Mouse (Mus musculus): Measurements from ENCODE around the gene Chtop. TPM values are rescaled to one million over a fixed set of nuclear protein-coding genes. Genes with fewer than 3 reads are reported as not detected.

Gene Chtop
- total and polyA plus RNA-seq, 2 experiments from 2014 or later, result 85.1 to 117 TPM

- WGBS, result 23% methylated on average over 11 of the region's 12 CpGs
- H3K4me3 ChIP-seq (ENCODE audit: low read depth, low read length), result peak overlapping the region; percentile 15; the same call in 1 of the 2 replicates
- H3K4me1 ChIP-seq (ENCODE audit: control insufficient read depth, insufficient read depth), result peaks cover 7% of the 10 kb centered on the region
- H3K27ac ChIP-seq (ENCODE audit: low read depth), result peak overlapping the region; percentile 16; the same call in 1 of the 2 replicates
- DNase-seq (ENCODE audit: low spot score), result no peak
- no peaks in the 10 kb centered on the region for H3K27me3 ChIP-seq (ENCODE audit: control insufficient read depth, insufficient read depth, low read length)
- ATAC-seq (ENCODE audit: insufficient read depth, low read depth), result no peak
- H3K9me3 ChIP-seq (replicated peaks; ENCODE audit: control insufficient read depth, low read length), result no peaks in the 10 kb centered on the region
- no peak overlapping the region for H3K9ac ChIP-seq (replicated peaks; ENCODE audit: low read depth, low read length)
- H3K4me2 ChIP-seq (ENCODE audit: low read depth, low read length), result peak overlapping the region; percentile 40
- 0 out of 2 replicates have a peak, but pooled peaks cover 10% of the 10 kb centered on the region for H3K36me3 ChIP-seq (replicated peaks; ENCODE audit: control insufficient read depth, insufficient read depth, low read length)
- TF ChIP-seq EP300 (IDR thresholded peaks at IDR 0.05; ENCODE audit: low read depth), result no peak
- TF ChIP-seq CTCF (IDR thresholded peaks at IDR 0.05; ENCODE audit: low read depth), result no peak
Observed at GRCm38 (mm10) chr3:90450874-90451273, 58.4 kb downstream of the Chtop start.

Other genes with a start within 250 kb of the Chtop start
- 18.4 and 32.6 TPM in 2 replicates for gene Dennd4b, start 244.3 kb downstream of the Chtop start, total RNA-seq (2014; rRNA removed; ENCODE audit: low replicate concordance)
- 3.4 and 4.6 TPM in 2 replicates for gene Dennd4b, start 244.3 kb downstream of the Chtop start, polyA plus RNA-seq (2015; fragmentation: Nextera tagmentation; extraction: Ambion mirVana)
- 14.1 and 25.3 TPM in 2 replicates for gene Gatad2b, start 216.3 kb downstream of the Chtop start, total RNA-seq (2014; rRNA removed; ENCODE audit: low replicate concordance)
- 5.8 and 6.4 TPM in 2 replicates for gene Gatad2b, start 216.3 kb downstream of the Chtop start, polyA plus RNA-seq (2015; fragmentation: Nextera tagmentation; extraction: Ambion mirVana)
- 3.3 and 6.2 TPM in 2 replicates for gene Slc27a3, start 119.6 kb downstream of the Chtop start, total RNA-seq (2014; rRNA removed; ENCODE audit: low replicate concordance)
- gene Slc27a3, start 119.6 kb downstream of the Chtop start, polyA plus RNA-seq (2015; fragmentation: Nextera tagmentation; extraction: Ambion mirVana), result 2.3 and 2.4 TPM in 2 replicates
- gene Ints3, start 75.9 kb downstream of the Chtop start, total RNA-seq (2014; rRNA removed; ENCODE audit: low replicate concordance), result 26.1 and 26.6 TPM in 2 replicates
- gene Ints3, start 75.9 kb downstream of the Chtop start, polyA plus RNA-seq (2015; fragmentation: Nextera tagmentation; extraction: Ambion mirVana), result 7.8 and 8.3 TPM in 2 replicates
- 26.4 and 30.9 TPM in 2 replicates for gene Npr1, start 43.6 kb downstream of the Chtop start, total RNA-seq (2014; rRNA removed; ENCODE audit: low replicate concordance)
- 10.2 and 11.2 TPM in 2 replicates for gene Npr1, start 43.6 kb downstream of the Chtop start, polyA plus RNA-seq (2015; fragmentation: Nextera tagmentation; extraction: Ambion mirVana)
- 46.8 and 53.5 TPM in 2 replicates for gene Ilf2, start 33.4 kb downstream of the Chtop start, total RNA-seq (2014; rRNA removed; ENCODE audit: low replicate concordance)
- 60.2 and 60.8 TPM in 2 replicates for gene Ilf2, start 33.4 kb downstream of the Chtop start, polyA plus RNA-seq (2015; fragmentation: Nextera tagmentation; extraction: Ambion mirVana)
- gene Snapin, start 18.5 kb downstream of the Chtop start, total RNA-seq (2014; rRNA removed; ENCODE audit: low replicate concordance), result 44.3 and 59.2 TPM in 2 replicates
- 85.5 and 90.5 TPM in 2 replicates for gene Snapin, start 18.5 kb downstream of the Chtop start, polyA plus RNA-seq (2015; fragmentation: Nextera tagmentation; extraction: Ambion mirVana)
- gene S100a1, start 4.9 kb upstream of the Chtop start, total RNA-seq (2014; rRNA removed; ENCODE audit: low replicate concordance), result 221 and 462 TPM in 2 replicates
- 721 and 746 TPM in 2 replicates for gene S100a1, start 4.9 kb upstream of the Chtop start, polyA plus RNA-seq (2015; fragmentation: Nextera tagmentation; extraction: Ambion mirVana)
- gene S100a13, start 4.9 kb upstream of the Chtop start, total RNA-seq (2014; rRNA removed; ENCODE audit: low replicate concordance), result 45.9 and 86.2 TPM in 2 replicates
- 144 and 146 TPM in 2 replicates for gene S100a13, start 4.9 kb upstream of the Chtop start, polyA plus RNA-seq (2015; fragmentation: Nextera tagmentation; extraction: Ambion mirVana)
- gene S100a14, start 17.4 kb upstream of the Chtop start, total RNA-seq (2014; rRNA removed; ENCODE audit: low replicate concordance), result 7.2 TPM in 1 of 2 replicates, not detected in the other
- gene S100a14, start 17.4 kb upstream of the Chtop start, polyA plus RNA-seq (2015; fragmentation: Nextera tagmentation; extraction: Ambion mirVana), result 0.12 TPM in 1 of 2 replicates, not detected in the other
- gene S100a16, start 27.8 kb upstream of the Chtop start, total RNA-seq (2014; rRNA removed; ENCODE audit: low replicate concordance), result 131 and 139 TPM in 2 replicates
- 89.8 and 95.6 TPM in 2 replicates for gene S100a16, start 27.8 kb upstream of the Chtop start, polyA plus RNA-seq (2015; fragmentation: Nextera tagmentation; extraction: Ambion mirVana)
- not detected in 2 replicates for gene S100a3, start 51.1 kb upstream of the Chtop start, total RNA-seq (2014; rRNA removed; ENCODE audit: low replicate concordance)
- gene S100a3, start 51.1 kb upstream of the Chtop start, polyA plus RNA-seq (2015; fragmentation: Nextera tagmentation; extraction: Ambion mirVana), result 0.16 TPM in 1 of 2 replicates, not detected in the other
- gene S100a2, start 80.7 kb upstream of the Chtop start, total RNA-seq (2014; rRNA removed; ENCODE audit: low replicate concordance), result not detected in 2 replicates
- gene S100a2, start 80.7 kb upstream of the Chtop start, polyA plus RNA-seq (2015; fragmentation: Nextera tagmentation; extraction: Ambion mirVana), result not detected in 2 replicates
- not detected in 2 replicates for gene Gm42674, start 92.4 kb upstream of the Chtop start, total RNA-seq (2014; rRNA removed; ENCODE audit: low replicate concordance)
- not detected in 2 replicates for gene Gm42674, start 92.4 kb upstream of the Chtop start, polyA plus RNA-seq (2015; fragmentation: Nextera tagmentation; extraction: Ambion mirVana)
- gene S100a4, start 94.3 kb upstream of the Chtop start, total RNA-seq (2014; rRNA removed; ENCODE audit: low replicate concordance), result 1.3 TPM in 1 of 2 replicates, not detected in the other
- gene S100a4, start 94.3 kb upstream of the Chtop start, polyA plus RNA-seq (2015; fragmentation: Nextera tagmentation; extraction: Ambion mirVana), result 4.4 and 4.8 TPM in 2 replicates
- not detected in 2 replicates for gene S100a5, start 99.0 kb upstream of the Chtop start, total RNA-seq (2014; rRNA removed; ENCODE audit: low replicate concordance)
- not detected in 2 replicates for gene S100a5, start 99.0 kb upstream of the Chtop start, polyA plus RNA-seq (2015; fragmentation: Nextera tagmentation; extraction: Ambion mirVana)
- gene S100a6, start 103.4 kb upstream of the Chtop start, total RNA-seq (2014; rRNA removed; ENCODE audit: low replicate concordance), result 16.5 and 82.9 TPM in 2 replicates
- gene S100a6, start 103.4 kb upstream of the Chtop start, polyA plus RNA-seq (2015; fragmentation: Nextera tagmentation; extraction: Ambion mirVana), result 97.5 and 110 TPM in 2 replicates
- gene S100a7a, start 144.5 kb upstream of the Chtop start, total RNA-seq (2014; rRNA removed; ENCODE audit: low replicate concordance), result not detected in 2 replicates
- not detected in 2 replicates for gene S100a7a, start 144.5 kb upstream of the Chtop start, polyA plus RNA-seq (2015; fragmentation: Nextera tagmentation; extraction: Ambion mirVana)
- gene S100a8, start 159.5 kb upstream of the Chtop start, total RNA-seq (2014; rRNA removed; ENCODE audit: low replicate concordance), result 4.2 and 14.6 TPM in 2 replicates
- gene S100a8, start 159.5 kb upstream of the Chtop start, polyA plus RNA-seq (2015; fragmentation: Nextera tagmentation; extraction: Ambion mirVana), result 20.3 and 21.0 TPM in 2 replicates
- gene S100a9, start 186.2 kb upstream of the Chtop start, total RNA-seq (2014; rRNA removed; ENCODE audit: low replicate concordance), result 11.6 and 12.7 TPM in 2 replicates
- 13.6 and 14.0 TPM in 2 replicates for gene S100a9, start 186.2 kb upstream of the Chtop start, polyA plus RNA-seq (2015; fragmentation: Nextera tagmentation; extraction: Ambion mirVana)
- not detected in 2 replicates for gene Pglyrp4, start 217.4 kb upstream of the Chtop start, total RNA-seq (2014; rRNA removed; ENCODE audit: low replicate concordance)
- gene Pglyrp4, start 217.4 kb upstream of the Chtop start, polyA plus RNA-seq (2015; fragmentation: Nextera tagmentation; extraction: Ambion mirVana), result not detected in 2 replicates